Mouse (Mus musculus): Measurements from ENCODE around the gene Mark3. TPM values are rescaled to one million over a fixed set of nuclear protein-coding genes. Genes with fewer than 3 reads are reported as not detected.

Gene Mark3
- polyA plus RNA-seq, 1 experiment from 2014 or later = 25.8 TPM

DNA sequence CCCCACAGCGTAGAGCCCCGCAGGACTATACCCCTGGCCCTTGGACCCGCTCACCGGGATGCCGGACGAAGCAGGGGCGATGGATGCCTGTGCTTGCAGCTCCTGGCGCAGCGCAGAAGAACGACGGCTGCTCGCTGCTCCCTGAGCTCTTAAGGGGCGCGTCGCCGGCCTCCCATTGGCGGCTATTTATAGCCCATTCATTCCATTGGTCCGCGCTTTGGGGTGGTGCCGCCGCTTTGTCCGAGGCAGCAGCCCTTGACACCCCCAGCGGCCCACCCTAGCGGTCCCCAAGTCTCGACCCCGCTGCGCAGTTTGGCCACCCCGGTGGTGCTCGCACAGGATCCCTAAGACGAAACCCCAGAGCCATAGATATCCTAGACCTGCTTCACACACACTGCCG is 97.9 kb downstream of the Mark3 start, which contains the start of gene Ckb:
Ckb (minus strand) TSS at position 163 of the 400 bp plus-strand sequence.
- peak within 1 kb of the TSS; percentile 84 for H3K4me2 ChIP-seq (replicated peaks; ENCODE audit: low read depth, low read length)
- no peak within 1 kb of the TSS for H3K27ac ChIP-seq (ENCODE audit: low read length)
- under 1% methylated on average over 31 of the region's 31 CpGs for WGBS
- H3K36me3 ChIP-seq (ENCODE audit: insufficient read depth, low read length) = no peaks in the 10 kb centered on the region
- H3K9ac ChIP-seq (replicated peaks; ENCODE audit: low read depth) = peak within 1 kb of the TSS; percentile 29; the same call in 1 of the 2 replicates
- H3K27me3 ChIP-seq (replicated peaks; ENCODE audit: insufficient read depth, low read length) = peaks cover 20% of the 10 kb centered on the region; the same call in 1 of the 2 replicates
- H3K4me1 ChIP-seq (ENCODE audit: insufficient read depth, low read depth, low read length) = peaks cover 25% of the 10 kb centered on the region; the same call in 1 of the 2 replicates
- ATAC-seq = peak; percentile 59
- peak; percentile 78 for DNase-seq (ENCODE audit: low spot score)
- no peak for TF ChIP-seq CTCF (IDR thresholded peaks at IDR 0.05)
- TF ChIP-seq EP300 (IDR thresholded peaks at IDR 0.05) = no peak
- H3K9me3 ChIP-seq (ENCODE audit: low read length) = no peaks in the 10 kb centered on the region
- peak within 1 kb of the TSS; percentile 47 for H3K4me3 ChIP-seq (ENCODE audit: low read depth, low read length)

DNA sequence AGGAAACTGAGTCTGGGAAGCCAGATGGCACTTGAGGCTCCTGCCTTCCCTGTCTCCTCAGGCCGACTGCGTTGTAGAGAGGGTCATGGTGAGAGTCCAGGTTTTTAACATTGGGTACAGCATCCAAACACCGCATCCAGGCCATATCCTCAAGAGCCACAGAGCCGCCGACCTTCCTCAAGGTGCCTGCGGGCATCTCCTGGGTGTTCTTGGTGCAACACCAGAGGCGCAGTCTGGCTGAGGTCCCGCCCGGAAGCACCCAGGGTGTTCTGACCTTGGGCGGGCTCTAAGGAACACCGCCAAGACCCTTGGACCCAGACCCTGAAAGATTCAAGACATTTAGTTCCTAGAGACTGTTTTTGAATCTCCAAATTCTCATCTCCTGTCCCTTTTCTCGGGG is 98.3 kb downstream of the Mark3 start:
- 9% methylated on average over 12 of the region's 12 CpGs for WGBS
- H3K27ac ChIP-seq (ENCODE audit: low read length) = no peak overlapping the region
- TF ChIP-seq CTCF (IDR thresholded peaks at IDR 0.05) = no peak
- TF ChIP-seq EP300 (IDR thresholded peaks at IDR 0.05) = no peak
- H3K27me3 ChIP-seq (replicated peaks; ENCODE audit: insufficient read depth, low read length) = peaks cover 20% of the 10 kb centered on the region; the same call in 1 of the 2 replicates
- no peaks in the 10 kb centered on the region for H3K9me3 ChIP-seq (ENCODE audit: low read length)
- H3K4me2 ChIP-seq (replicated peaks; ENCODE audit: low read depth, low read length) = peak overlapping the region; percentile 84
- H3K4me1 ChIP-seq (ENCODE audit: insufficient read depth, low read depth, low read length) = peaks cover 29% of the 10 kb centered on the region; the same call in 1 of the 2 replicates
- H3K9ac ChIP-seq (replicated peaks; ENCODE audit: low read depth) = no peak overlapping the region
- H3K4me3 ChIP-seq (ENCODE audit: low read depth, low read length) = peak overlapping the region; percentile 47; the same call in 1 of the 2 replicates
- ATAC-seq (no peak), DNase-seq (ENCODE audit: low spot score) (no peak)
- no peaks in the 10 kb centered on the region for H3K36me3 ChIP-seq (ENCODE audit: insufficient read depth, low read length)

DNA sequence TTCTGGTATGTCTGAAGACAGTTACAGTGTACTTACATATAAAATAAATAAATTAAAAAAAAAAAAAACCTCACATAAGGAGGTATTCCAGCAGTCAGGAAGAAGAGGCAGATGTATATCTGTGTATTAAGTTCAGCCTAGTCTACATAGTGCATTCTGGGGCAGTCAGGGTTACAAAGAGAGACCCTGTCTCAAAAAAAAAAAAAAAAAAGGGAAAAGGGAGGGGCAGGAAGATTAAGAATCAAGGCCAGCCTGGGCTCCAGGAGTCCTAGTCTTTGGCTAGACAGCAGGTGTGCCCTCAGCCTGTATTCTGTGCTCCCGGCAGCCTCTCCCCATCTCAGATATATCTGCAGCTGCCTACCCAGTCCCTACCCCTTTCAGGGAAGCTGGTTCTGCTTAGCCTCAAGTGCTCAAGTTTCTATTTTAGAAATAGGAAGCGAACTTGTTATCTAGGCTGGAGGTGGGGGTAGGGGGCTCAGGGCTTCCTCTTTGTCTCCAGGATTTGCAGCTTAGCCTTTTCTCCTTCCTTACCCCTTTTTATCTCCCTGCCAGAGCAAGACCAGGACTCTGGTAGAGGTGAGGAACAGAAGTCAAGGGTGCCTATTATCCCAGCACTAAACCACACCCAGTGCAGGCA is 100.6 kb downstream of the Mark3 start:
- Histone ChIP-seq H3K9ac (replicated peaks; ENCODE audit: low read depth) (no peak overlapping the region), H3K27ac (ENCODE audit: low read length) (no peak overlapping the region), H3K4me2 (replicated peaks; ENCODE audit: low read depth, low read length) (no peak overlapping the region), H3K4me3 (ENCODE audit: low read depth, low read length) (no peak overlapping the region), H3K36me3 (ENCODE audit: insufficient read depth, low read length) (no peaks in the 10 kb centered on the region), H3K27me3 (replicated peaks; ENCODE audit: insufficient read depth, low read length) (peaks cover 20% of the 10 kb centered on the region; the same call in 1 of the 2 replicates), H3K9me3 (ENCODE audit: low read length) (no peaks in the 10 kb centered on the region), H3K4me1 (ENCODE audit: insufficient read depth, low read depth, low read length) (peaks cover 37% of the 10 kb centered on the region)
- DNase-seq (ENCODE audit: low spot score) (no peak), ATAC-seq (no peak)
- no peak for TF ChIP-seq EP300 (IDR thresholded peaks at IDR 0.05)
- no peak for TF ChIP-seq CTCF (IDR thresholded peaks at IDR 0.05)
- 61% methylated on average over 2 of the region's 2 CpGs for WGBS

DNA sequence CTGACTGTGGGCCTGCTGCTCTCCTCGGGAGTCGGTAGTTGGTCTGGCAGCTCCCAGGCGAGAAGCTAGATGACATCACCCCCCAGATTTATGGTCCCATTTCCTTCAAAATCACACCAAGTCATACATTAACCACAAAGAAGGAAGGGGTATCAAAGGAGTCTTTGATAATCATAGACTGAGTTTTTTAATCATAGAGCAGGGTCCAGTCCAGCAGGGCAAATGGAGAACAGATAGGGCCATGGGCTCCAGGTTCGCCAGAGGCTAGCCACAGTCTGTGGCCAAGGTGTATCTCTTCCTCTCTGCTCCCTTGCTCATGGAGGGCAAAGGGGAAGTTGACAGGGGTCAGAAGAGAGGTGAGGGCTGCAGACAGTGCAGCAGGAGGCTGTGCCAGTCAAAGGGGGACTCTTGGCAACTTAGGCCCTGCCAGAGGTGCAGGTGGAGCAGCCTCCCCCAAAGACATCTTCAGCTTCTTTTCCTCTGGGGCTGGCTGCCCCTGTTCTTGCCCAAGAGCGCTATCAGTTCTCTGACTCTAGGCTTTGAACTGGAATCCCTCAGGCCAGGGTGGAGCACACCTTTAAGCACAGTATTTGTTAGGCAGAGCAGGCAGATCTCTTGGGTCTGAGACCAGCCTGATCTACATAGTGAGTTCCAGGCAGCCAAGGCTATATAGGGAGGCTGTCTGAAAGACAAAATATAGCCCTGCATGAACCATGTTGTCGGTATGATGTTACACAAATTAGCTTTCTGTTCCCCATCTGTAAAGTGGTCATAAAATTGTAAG is 101.7 kb downstream of the Mark3 start:
- Histone ChIP-seq H3K4me1 (ENCODE audit: insufficient read depth, low read depth, low read length) (peaks cover 28% of the 10 kb centered on the region), H3K27ac (ENCODE audit: low read length) (no peak overlapping the region), H3K4me3 (ENCODE audit: low read depth, low read length) (no peak overlapping the region), H3K36me3 (ENCODE audit: insufficient read depth, low read length) (no peaks in the 10 kb centered on the region), H3K4me2 (replicated peaks; ENCODE audit: low read depth, low read length) (no peak overlapping the region), H3K27me3 (replicated peaks; ENCODE audit: insufficient read depth, low read length) (peaks cover 20% of the 10 kb centered on the region; the same call in 1 of the 2 replicates), H3K9ac (replicated peaks; ENCODE audit: low read depth) (no peak overlapping the region), H3K9me3 (ENCODE audit: low read length) (no peaks in the 10 kb centered on the region)
- TF ChIP-seq EP300 (IDR thresholded peaks at IDR 0.05) (no peak), CTCF (IDR thresholded peaks at IDR 0.05) (no peak)
- WGBS = 71% methylated on average over 6 of the region's 6 CpGs
- ATAC-seq (no peak), DNase-seq (ENCODE audit: low spot score) (no peak)

DNA sequence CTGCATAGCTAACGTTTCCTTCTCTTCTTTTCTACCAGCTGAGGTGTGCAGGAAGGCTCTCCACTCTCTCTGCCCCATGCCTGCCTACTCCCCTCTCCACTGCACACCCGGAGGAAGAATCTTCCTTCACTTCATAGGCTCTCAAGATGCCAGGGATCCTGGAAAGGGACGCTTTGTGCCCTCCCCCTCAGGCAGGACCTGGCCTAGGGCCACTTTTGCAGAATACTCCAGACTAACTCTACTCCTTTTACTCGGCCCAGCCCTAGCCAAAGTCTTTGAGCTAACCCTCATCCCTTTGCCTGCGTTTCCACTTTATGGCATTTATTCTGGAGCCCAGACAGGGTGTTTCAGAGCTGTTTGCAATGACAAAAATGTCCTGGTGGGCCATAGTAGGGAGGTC is 103.1 kb downstream of the Mark3 start:
- peak overlapping the region; percentile 96 for H3K4me2 ChIP-seq (replicated peaks; ENCODE audit: low read depth, low read length)
- peak overlapping the region; percentile 69 for H3K4me3 ChIP-seq (ENCODE audit: low read depth, low read length)
- 7% methylated on average over 5 of the region's 5 CpGs for WGBS
- ATAC-seq = peak; percentile 30
- peak overlapping the region; percentile 26 for H3K9ac ChIP-seq (replicated peaks; ENCODE audit: low read depth)
- no peak for DNase-seq (ENCODE audit: low spot score)
- TF ChIP-seq CTCF (IDR thresholded peaks at IDR 0.05) (no peak), EP300 (IDR thresholded peaks at IDR 0.05) (no peak)
- H3K4me1 ChIP-seq (ENCODE audit: insufficient read depth, low read depth, low read length) = peaks cover 18% of the 10 kb centered on the region
- no peaks in the 10 kb centered on the region for H3K9me3 ChIP-seq (ENCODE audit: low read length)
- peaks cover 14% of the 10 kb centered on the region; the same call in 1 of the 2 replicates for H3K27me3 ChIP-seq (replicated peaks; ENCODE audit: insufficient read depth, low read length)
- H3K36me3 ChIP-seq (ENCODE audit: insufficient read depth, low read length) = no peaks in the 10 kb centered on the region
- peak overlapping the region; percentile 89 for H3K27ac ChIP-seq (ENCODE audit: low read length)
